Mouse (Mus musculus): Measurements from ENCODE around the gene 3110040N11Rik. TPM values are rescaled to one million over a fixed set of nuclear protein-coding genes. Genes with fewer than 3 reads are reported as not detected.

Gene 3110040N11Rik
- polyA plus RNA-seq, 1 experiment, result 34.3 TPM

DNA sequence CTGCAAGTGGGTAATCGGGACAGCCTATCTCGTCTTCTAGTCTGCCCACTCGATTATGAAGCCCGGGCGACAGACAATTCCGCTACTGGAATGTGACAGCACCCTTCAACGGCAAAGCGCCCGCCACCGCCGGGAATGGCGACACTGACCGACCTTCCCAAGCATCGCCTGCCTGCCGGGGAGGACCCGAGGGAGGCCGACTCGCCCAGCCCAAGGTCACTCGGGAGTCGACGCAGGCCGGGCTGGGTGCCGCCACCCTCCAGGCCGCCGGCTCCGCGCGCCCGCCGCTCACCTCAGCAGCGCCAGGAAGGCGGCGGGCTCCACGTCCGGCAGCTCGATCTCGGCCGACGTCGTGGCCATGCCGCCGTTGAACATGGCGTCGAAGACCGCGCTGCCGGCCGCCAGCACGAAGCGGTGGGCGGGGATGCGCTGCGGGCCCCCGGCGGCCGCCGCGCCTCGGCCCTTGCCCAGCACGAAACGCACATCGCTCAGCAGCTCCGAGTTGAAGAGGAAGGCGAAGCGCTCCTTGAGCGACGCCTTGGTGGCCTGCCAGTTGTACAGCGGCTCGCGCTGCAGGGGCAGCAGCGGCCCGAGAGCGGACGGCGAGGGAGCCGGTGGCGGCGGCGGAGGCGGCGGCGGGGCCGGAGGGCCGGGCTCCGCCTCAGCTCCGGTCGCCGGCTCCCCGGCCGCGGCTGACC, 39.6 kb upstream of the 3110040N11Rik start:
- Histone ChIP-seq H3K4me3 (ENCODE audit: insufficient read depth, poor library complexity, severe bottlenecking) (peak overlapping the region; percentile 56), H3K79me2 (ENCODE audit: control insufficient read depth, insufficient read depth) (peaks cover 52% of the 10 kb centered on the region), H3K27me3 (ENCODE audit: control insufficient read depth, insufficient read depth, insufficient read length) (no peaks in the 10 kb centered on the region), H3K79me3 (ENCODE audit: low read depth) (peaks cover 42% of the 10 kb centered on the region), H3ac (ENCODE audit: control insufficient read depth, insufficient read length, low read depth) (peak overlapping the region; percentile 100), H3K36me3 (ENCODE audit: control insufficient read depth, insufficient read depth) (no peaks in the 10 kb centered on the region)
- TF ChIP-seq CEBPB (IDR thresholded peaks at IDR 0.05; ENCODE audit: low read depth), result no peak

GRCm38 (mm10) chr7:81827806-81828667, 38.8 kb upstream of the 3110040N11Rik start:
- Histone ChIP-seq H3K36me3 (ENCODE audit: control insufficient read depth, insufficient read depth) (no peaks in the 10 kb centered on the region), H3K27me3 (ENCODE audit: control insufficient read depth, insufficient read depth, insufficient read length) (no peaks in the 10 kb centered on the region), H3K4me3 (ENCODE audit: insufficient read depth, poor library complexity, severe bottlenecking) (peak overlapping the region; percentile 56), H3ac (ENCODE audit: control insufficient read depth, insufficient read length, low read depth) (peak overlapping the region; percentile 100), H3K79me3 (ENCODE audit: low read depth) (peaks cover 50% of the 10 kb centered on the region), H3K79me2 (ENCODE audit: control insufficient read depth, insufficient read depth) (peaks cover 60% of the 10 kb centered on the region)
- TF ChIP-seq CEBPB (IDR thresholded peaks at IDR 0.05; ENCODE audit: low read depth) (no peak), USF1 (IDR thresholded peaks at IDR 0.05; ENCODE audit: low read depth) (no peak), MYOG (IDR thresholded peaks at IDR 0.05; ENCODE audit: control insufficient read depth, extremely low read depth, insufficient read length) (no peak), FOSL1 (IDR thresholded peaks at IDR 0.05; ENCODE audit: insufficient read depth, low read length, poor library complexity, severe bottlenecking) (no peak), MAX (IDR thresholded peaks at IDR 0.05) (no peak), MYOD1 (IDR thresholded peaks at IDR 0.05; ENCODE audit: control insufficient read depth, insufficient read length, low read depth) (no peak), CTCF (IDR thresholded peaks at IDR 0.05; ENCODE audit: control insufficient read depth, insufficient read depth, insufficient read length) (no peak)

- TF ChIP-seq FOSL1 (IDR thresholded peaks at IDR 0.05; ENCODE audit: insufficient read depth, low read length, poor library complexity, severe bottlenecking), result no peak
- no peak overlapping the region for H3ac ChIP-seq (ENCODE audit: control insufficient read depth, insufficient read length, low read depth)
- H3K36me3 ChIP-seq (ENCODE audit: control insufficient read depth, insufficient read depth), result no peaks in the 10 kb centered on the region
- peaks cover 71% of the 10 kb centered on the region for H3K79me2 ChIP-seq (ENCODE audit: control insufficient read depth, insufficient read depth)
- H3K79me3 ChIP-seq (ENCODE audit: low read depth), result peaks cover 59% of the 10 kb centered on the region
- no peak overlapping the region for H3K4me3 ChIP-seq (ENCODE audit: insufficient read depth, poor library complexity, severe bottlenecking)
- no peaks in the 10 kb centered on the region for H3K27me3 ChIP-seq (ENCODE audit: control insufficient read depth, insufficient read depth, insufficient read length)
Measured at GRCm38 (mm10) chr7:81825381-81825780, 36.1 kb upstream of the 3110040N11Rik start.

- Histone ChIP-seq H3K79me2 (ENCODE audit: control insufficient read depth, insufficient read depth) (peaks cover 71% of the 10 kb centered on the region), H3ac (ENCODE audit: control insufficient read depth, insufficient read length, low read depth) (no peak overlapping the region), H3K79me3 (ENCODE audit: low read depth) (peaks cover 59% of the 10 kb centered on the region), H3K27me3 (ENCODE audit: control insufficient read depth, insufficient read depth, insufficient read length) (no peaks in the 10 kb centered on the region), H3K36me3 (ENCODE audit: control insufficient read depth, insufficient read depth) (no peaks in the 10 kb centered on the region), H3K4me3 (ENCODE audit: insufficient read depth, poor library complexity, severe bottlenecking) (no peak overlapping the region)
- TF ChIP-seq USF1 (IDR thresholded peaks at IDR 0.05; ENCODE audit: low read depth) (no peak), FOSL1 (IDR thresholded peaks at IDR 0.05; ENCODE audit: insufficient read depth, low read length, poor library complexity, severe bottlenecking) (no peak), MAX (IDR thresholded peaks at IDR 0.05) (no peak), MYOD1 (IDR thresholded peaks at IDR 0.05; ENCODE audit: control insufficient read depth, insufficient read length, low read depth) (no peak), MYOG (IDR thresholded peaks at IDR 0.05; ENCODE audit: control insufficient read depth, extremely low read depth, insufficient read length) (no peak)
Measured at GRCm38 (mm10) chr7:81824906-81825305, 35.6 kb upstream of the 3110040N11Rik start.

DNA sequence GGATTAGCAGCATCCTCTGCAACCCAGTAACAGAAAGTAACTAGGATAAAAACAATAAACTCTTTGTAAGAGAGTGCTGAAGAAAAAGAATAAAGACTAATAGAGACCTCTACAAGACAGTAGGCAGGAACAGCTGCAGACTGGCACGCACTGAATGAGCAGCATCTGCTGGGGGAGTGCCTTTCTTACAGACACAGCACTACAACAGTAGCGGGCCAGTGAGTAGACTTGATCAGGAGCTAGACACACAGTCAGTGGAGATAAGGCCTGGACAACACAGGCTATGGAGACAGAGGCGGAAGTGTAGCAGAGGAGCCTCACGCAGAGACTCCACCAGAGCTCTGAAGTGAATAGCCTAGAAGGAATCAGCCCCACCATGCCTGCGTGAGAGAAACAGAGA, 16.8 kb upstream of the 3110040N11Rik start:
- no peak overlapping the region for H3K4me3 ChIP-seq (ENCODE audit: insufficient read depth, poor library complexity, severe bottlenecking)
- no peaks in the 10 kb centered on the region for H3K27me3 ChIP-seq (ENCODE audit: control insufficient read depth, insufficient read depth, insufficient read length)
- H3ac ChIP-seq (ENCODE audit: control insufficient read depth, insufficient read length, low read depth), result no peak overlapping the region
- H3K79me2 ChIP-seq (ENCODE audit: control insufficient read depth, insufficient read depth), result peaks cover 25% of the 10 kb centered on the region
- TF ChIP-seq CEBPB (IDR thresholded peaks at IDR 0.05; ENCODE audit: low read depth) (no peak), MYOG (IDR thresholded peaks at IDR 0.05; ENCODE audit: control insufficient read depth, extremely low read depth, insufficient read length) (no peak), MYOD1 (IDR thresholded peaks at IDR 0.05; ENCODE audit: control insufficient read depth, insufficient read length, low read depth) (no peak), MAX (IDR thresholded peaks at IDR 0.05) (no peak), FOSL1 (IDR thresholded peaks at IDR 0.05; ENCODE audit: insufficient read depth, low read length, poor library complexity, severe bottlenecking) (no peak), CTCF (IDR thresholded peaks at IDR 0.05; ENCODE audit: control insufficient read depth, insufficient read depth, insufficient read length) (no peak), USF1 (IDR thresholded peaks at IDR 0.05; ENCODE audit: low read depth) (no peak)
- peaks cover 9% of the 10 kb centered on the region for H3K79me3 ChIP-seq (ENCODE audit: low read depth)
- peaks cover 2% of the 10 kb centered on the region for H3K36me3 ChIP-seq (ENCODE audit: control insufficient read depth, insufficient read depth)

DNA sequence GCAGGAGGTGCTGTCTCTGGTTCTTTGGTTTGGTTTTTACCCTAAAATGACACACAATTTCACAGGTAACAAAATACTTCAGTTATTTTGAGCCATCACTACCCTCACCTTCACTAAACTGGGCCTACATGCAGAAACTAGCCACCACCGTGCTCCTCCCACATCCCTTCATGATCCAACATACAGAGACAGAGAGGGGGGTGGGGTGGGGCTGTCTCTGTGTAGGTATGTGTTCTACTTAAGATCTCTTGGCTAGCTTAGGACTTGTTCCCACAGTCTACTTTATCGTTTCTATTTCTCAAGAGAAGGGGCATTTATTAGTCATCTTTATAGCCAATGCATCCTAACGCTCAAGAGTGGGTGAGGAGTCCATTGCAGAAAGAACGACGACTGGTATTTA, 742 bp downstream of the 3110040N11Rik start:
- peak overlapping the region; percentile 34 for H3K4me3 ChIP-seq (ENCODE audit: insufficient read depth, poor library complexity, severe bottlenecking)
- H3K79me2 ChIP-seq (ENCODE audit: control insufficient read depth, insufficient read depth), result no peaks in the 10 kb centered on the region
- TF ChIP-seq USF1 (IDR thresholded peaks at IDR 0.05; ENCODE audit: low read depth) (no peak), MYOD1 (IDR thresholded peaks at IDR 0.05; ENCODE audit: control insufficient read depth, insufficient read length, low read depth) (no peak), CEBPB (IDR thresholded peaks at IDR 0.05; ENCODE audit: low read depth) (no peak), FOSL1 (IDR thresholded peaks at IDR 0.05; ENCODE audit: insufficient read depth, low read length, poor library complexity, severe bottlenecking) (no peak), MAX (IDR thresholded peaks at IDR 0.05) (no peak), CTCF (IDR thresholded peaks at IDR 0.05; ENCODE audit: control insufficient read depth, insufficient read depth, insufficient read length) (no peak), MYOG (IDR thresholded peaks at IDR 0.05; ENCODE audit: control insufficient read depth, extremely low read depth, insufficient read length) (no peak)
- H3K27me3 ChIP-seq (ENCODE audit: control insufficient read depth, insufficient read depth, insufficient read length), result no peaks in the 10 kb centered on the region
- no peaks in the 10 kb centered on the region for H3K79me3 ChIP-seq (ENCODE audit: low read depth)
- H3ac ChIP-seq (ENCODE audit: control insufficient read depth, insufficient read length, low read depth), result peak overlapping the region; percentile 83
- peaks cover under 1% of the 10 kb centered on the region for H3K36me3 ChIP-seq (ENCODE audit: control insufficient read depth, insufficient read depth)
